ENCODE assay signal across 9 mouse cellular contexts in genomic region chr2:119548371-119548660, GRCm38 (mm10). TPM values are rescaled to one million over a fixed set of nuclear protein-coding genes. Genes with fewer than 3 reads are reported as not detected.
DNase-seq lines count a peak whose midpoint lies in the region; ATAC-seq and TF ChIP-seq lines count a peak whose summit lies in the region.
"Had no signal": no experiment of that assay in that cellular context is flagged by ENCODE, and none has a peak within 500 bp of the region (broad histone marks: within the 10 kb centered on the region; RNA-seq: fewer than 3 reads in every experiment).

No protein-coding gene starts in this region.

- H3K4me3 ChIP-seq in lung, embryonic 14.5 days (ENCODE audit: low read depth, low read length): peak overlapping the region; percentile 70
- peak overlapping the region; percentile 94 for H3K4me3 ChIP-seq in embryonic facial prominence, embryonic 14.5 days (ENCODE audit: low read depth, low read length)
- peak overlapping the region; percentile 84 for H3K4me3 ChIP-seq in intestine, postnatal 0 days (ENCODE audit: low read depth, low read length)
- H3K4me3 ChIP-seq in neural tube, embryonic 13.5 days: peak overlapping the region; percentile 87

- no peak for ATAC-seq in lung, embryonic 14.5 days (ENCODE audit: insufficient read depth)
- no peak for ATAC-seq in embryonic facial prominence, embryonic 14.5 days (ENCODE audit: low read depth)
- ATAC-seq in intestine, postnatal 0 days: no peak
- no peak for ATAC-seq in neural tube, embryonic 13.5 days (ENCODE audit: low read depth)

- 11% methylated on average over 3 of the region's 3 CpGs for WGBS in lung, embryonic 14.5 days
- 7% methylated on average over 3 of the region's 3 CpGs for whole genome bisulfite sequencing in embryonic facial prominence, embryonic 14.5 days
- 4% methylated on average over 3 of the region's 3 CpGs for WGBS in intestine, postnatal 0 days
- 6% methylated on average over 3 of the region's 3 CpGs for whole genome bisulfite sequencing in neural tube, embryonic 13.5 days

- no peaks in the 10 kb centered on the region for H3K36me3 ChIP-seq in lung, embryonic 14.5 days (ENCODE audit: insufficient read depth)
- no peaks in the 10 kb centered on the region for H3K36me3 ChIP-seq in embryonic facial prominence, embryonic 14.5 days (ENCODE audit: control insufficient read depth, insufficient read depth, low read length)
- H3K36me3 ChIP-seq in intestine, postnatal 0 days (ENCODE audit: control insufficient read depth, insufficient read depth): no peaks in the 10 kb centered on the region
- H3K36me3 ChIP-seq in neural tube, embryonic 13.5 days: no peaks in the 10 kb centered on the region

- H3K4me1 ChIP-seq in lung, embryonic 14.5 days (ENCODE audit: insufficient read depth): peaks cover 7% of the 10 kb centered on the region; the same call in 1 of the 2 replicates
- peaks cover 9% of the 10 kb centered on the region for H3K4me1 ChIP-seq in embryonic facial prominence, embryonic 14.5 days (ENCODE audit: control insufficient read depth, insufficient read depth, low read length)
- H3K4me1 ChIP-seq in intestine, postnatal 0 days (replicated peaks; ENCODE audit: control insufficient read depth, insufficient read depth, low read length): peaks cover 3% of the 10 kb centered on the region
- peaks cover 22% of the 10 kb centered on the region for H3K4me1 ChIP-seq in neural tube, embryonic 13.5 days (replicated peaks)

- no peak for TF ChIP-seq CTCF in lung, embryonic 14.5 days (IDR thresholded peaks at IDR 0.05; ENCODE audit: low read depth)
- no peak for TF ChIP-seq CTCF in intestine, postnatal 0 days (IDR thresholded peaks at IDR 0.05; ENCODE audit: low read depth)

- H3K27ac ChIP-seq in lung, embryonic 14.5 days (ENCODE audit: low read depth): peak overlapping the region; percentile 59
- H3K27ac ChIP-seq in embryonic facial prominence, embryonic 14.5 days (replicated peaks; ENCODE audit: low read depth, low read length): peak overlapping the region; percentile 77; the same call in 1 of the 2 replicates
- peak overlapping the region; percentile 87 for H3K27ac ChIP-seq in intestine, postnatal 0 days (ENCODE audit: low read depth, low read length)
- peak overlapping the region; percentile 85; the same call in 1 of the 2 replicates for H3K27ac ChIP-seq in neural tube, embryonic 13.5 days (replicated peaks)

- H3K4me2 ChIP-seq in lung, embryonic 14.5 days: peak overlapping the region; percentile 76
- peak overlapping the region; percentile 79 for H3K4me2 ChIP-seq in embryonic facial prominence, embryonic 14.5 days (ENCODE audit: low read depth, low read length)
- H3K4me2 ChIP-seq in intestine, postnatal 0 days (replicated peaks; ENCODE audit: low read depth): peak overlapping the region; percentile 77
- H3K4me2 ChIP-seq in neural tube, embryonic 13.5 days: peak overlapping the region; percentile 61

- H3K27me3 ChIP-seq in lung, embryonic 14.5 days (ENCODE audit: insufficient read depth, low read length): no peaks in the 10 kb centered on the region
- no peaks in the 10 kb centered on the region for H3K27me3 ChIP-seq in embryonic facial prominence, embryonic 14.5 days (replicated peaks; ENCODE audit: control insufficient read depth, insufficient read depth, low read length)
- H3K27me3 ChIP-seq in intestine, postnatal 0 days (replicated peaks; ENCODE audit: control insufficient read depth, insufficient read depth, low read length): no peaks in the 10 kb centered on the region
- no peaks in the 10 kb centered on the region for H3K27me3 ChIP-seq in neural tube, embryonic 13.5 days

- H3K9ac ChIP-seq in lung, embryonic 14.5 days: peak overlapping the region; percentile 75
- H3K9ac ChIP-seq in embryonic facial prominence, embryonic 14.5 days (ENCODE audit: low read depth, low read length): peak overlapping the region; percentile 88
- peak overlapping the region; percentile 79 for H3K9ac ChIP-seq in intestine, postnatal 0 days (ENCODE audit: low read depth, low read length)
- peak overlapping the region; percentile 89 for H3K9ac ChIP-seq in neural tube, embryonic 13.5 days

- no peaks in the 10 kb centered on the region for H3K9me3 ChIP-seq in lung, embryonic 14.5 days (ENCODE audit: low read depth, low read length)
- H3K9me3 ChIP-seq in embryonic facial prominence, embryonic 14.5 days (ENCODE audit: control insufficient read depth, low read length): no peaks in the 10 kb centered on the region
- H3K9me3 ChIP-seq in intestine, postnatal 0 days (ENCODE audit: control insufficient read depth): no peaks in the 10 kb centered on the region
- H3K9me3 ChIP-seq in neural tube, embryonic 13.5 days: no peaks in the 10 kb centered on the region

- no peak for DNase-seq in lung, embryonic 14.5 days
- DNase-seq in lung, postnatal 36 days: no peak
- DNase-seq in embryonic facial prominence, embryonic 14.5 days (ENCODE audit: low spot score): no peak
- no peak for DNase-seq in gastrocnemius, postnatal 25 days
- no peak for DNase-seq in retina, embryonic 14.5 days (ENCODE audit: low spot score)
- DNase-seq in urinary bladder, postnatal 25 days (ENCODE audit: low spot score): no peak
- DNase-seq: kidney, adult 18-20 months had no signal

RNA-seq across cellular contexts. Expression of gene Chp1, which starts 0.8 kb away (rescaled TPM):
- 57.3 and 58.9 TPM in 2 replicates for polyA plus RNA-seq in lung, embryonic 14.5 days (2014; fragmentation: Nextera tagmentation; extraction: Ambion mirVana)
- polyA plus RNA-seq in embryonic facial prominence, embryonic 14.5 days (2014; fragmentation: Nextera tagmentation; extraction: Ambion mirVana): 68.5 and 69.6 TPM in 2 replicates
- polyA plus RNA-seq in intestine, postnatal 0 days (2015; fragmentation: Nextera tagmentation; extraction: Ambion mirVana): 73.2 and 76.1 TPM in 2 replicates
- polyA plus RNA-seq in neural tube, embryonic 13.5 days (2015; fragmentation: Nextera tagmentation; extraction: Ambion mirVana): 70.9 and 73.0 TPM in 2 replicates
- 10 to 100 TPM; 60.8 to 84.9 TPM for total RNA-seq in gastrocnemius, postnatal 25 days (2021)

RNA-seq across cellular contexts. Expression of gene Exd1, which starts 0.9 kb away (rescaled TPM):
- polyA plus RNA-seq in lung, embryonic 14.5 days (2014; fragmentation: Nextera tagmentation; extraction: Ambion mirVana): 0.17 and 0.51 TPM in 2 replicates
- 0.22 and 0.29 TPM in 2 replicates for polyA plus RNA-seq in embryonic facial prominence, embryonic 14.5 days (2014; fragmentation: Nextera tagmentation; extraction: Ambion mirVana)
- 0.38 TPM in 2 replicates for polyA plus RNA-seq in intestine, postnatal 0 days (2015; fragmentation: Nextera tagmentation; extraction: Ambion mirVana)
- polyA plus RNA-seq in neural tube, embryonic 13.5 days (2015; fragmentation: Nextera tagmentation; extraction: Ambion mirVana): 0.43 and 0.71 TPM in 2 replicates
- total RNA-seq in gastrocnemius, postnatal 25 days (2021): under 1 TPM; 0.51 to 0.82 TPM
